Mouse (Mus musculus): ENCODE data around the gene Vps37b.

GRCm38 (mm10) chr5:124006891-124007491 lies 25.1 kb downstream of the Vps37b start:
- no peak for TF ChIP-seq CTCF (conservative IDR thresholded peaks at IDR 0.05; ENCODE audit: low read length)
- TF ChIP-seq POU5F1 (IDR thresholded peaks at IDR 0.05; ENCODE audit: borderline replicate concordance, low read length): no peak
- no peak for TF ChIP-seq NANOG (IDR thresholded peaks at IDR 0.05; ENCODE audit: borderline replicate concordance, low read length)
